Mouse (Mus musculus): ENCODE data around the gene Gad1. TPM values are rescaled to one million over a fixed set of nuclear protein-coding genes. Genes with fewer than 3 reads are reported as not detected.

Gene Gad1
- polyA plus RNA-seq, 1 experiment from 2014 or later, result 0.18 TPM

- H3K4me3 ChIP-seq (ENCODE audit: low read length), result no peak overlapping the region
- ATAC-seq (ENCODE audit: low FRiP score, low TSS enrichment), result no peak
- no peaks in the 10 kb centered on the region for H3K9me3 ChIP-seq (ENCODE audit: control insufficient read depth, low read length)
- no peak overlapping the region for H3K27ac ChIP-seq (ENCODE audit: low read depth, low read length)
- H3K4me1 ChIP-seq (ENCODE audit: control insufficient read depth, insufficient read depth, low read length), result no peaks in the 10 kb centered on the region
- no peaks in the 10 kb centered on the region for H3K36me3 ChIP-seq (ENCODE audit: control insufficient read depth, insufficient read depth, low read length)
- no peak overlapping the region for H3K9ac ChIP-seq (ENCODE audit: low read depth, low read length)
- 86% methylated on average over 4 of the region's 4 CpGs for WGBS
- no peaks in the 10 kb centered on the region for H3K27me3 ChIP-seq (ENCODE audit: control insufficient read depth, insufficient read depth, low read length)
- no peak overlapping the region for H3K4me2 ChIP-seq (replicated peaks; ENCODE audit: low read depth, low read length)
Observed at GRCm38 (mm10) chr2:70649471-70649870, 96.6 kb downstream of the Gad1 start.

Other genes with a start within 250 kb of the Gad1 start
- 3.3 and 3.9 TPM in 2 replicates for gene Sp5, start 78.1 kb upstream of the Gad1 start, polyA plus RNA-seq (2014; fragmentation: Nextera tagmentation; extraction: Ambion mirVana)
- 2.2 and 3.4 TPM in 2 replicates for gene Erich2, start 44.3 kb upstream of the Gad1 start, polyA plus RNA-seq (2014; fragmentation: Nextera tagmentation; extraction: Ambion mirVana)
- gene Gorasp2, start 108.5 kb downstream of the Gad1 start, polyA plus RNA-seq (2014; fragmentation: Nextera tagmentation; extraction: Ambion mirVana), result 131 and 185 TPM in 2 replicates
- gene Gm26558, start 109.0 kb downstream of the Gad1 start, polyA plus RNA-seq (2014; fragmentation: Nextera tagmentation; extraction: Ambion mirVana), result 5.0 and 6.1 TPM in 2 replicates

Measured in kidney, embryonic 14.5 days (tissue).